Mouse (Mus musculus) liver, adult 2 months (tissue): ENCODE measurements at regions not wholly inside any gene's neighbourhood (a gene's known extent, or its start where the extent isn't known, plus 50 kb on each side); places are given as distances from the start of the nearest gene placed in this dataset.

Source experiments
- CTCF ChIP-seq: fragments of 200-500 bp; IDR thresholded peaks from 2 replicates; pipeline ENCODE4 v1.5.1; 2011; ENCODE audit warnings: low read depth, low read length, control low read depth
- POLR2A ChIP-seq: fragments of 200-500 bp; IDR thresholded peaks from 2 replicates; pipeline ENCODE4 v1.6.1; 2011; ENCODE audit warnings: low read length, control low read depth; ENCODE audit not compliant: insufficient read depth; ENCODE audit errors: extremely low read depth

- no peak for TF ChIP-seq CTCF
- no peak for TF ChIP-seq POLR2A
These were observed 121.8 kb downstream of the Dusp6 start for GRCm38 (mm10) chr10:99384851-99385250.
